Mouse (Mus musculus) Muller cell, postnatal 12 days (primary cell): ENCODE results near the gene Stra6.
A peak's percentile ranks its signal among the peaks of the same experiment; 100 is the strongest.

Source experiments
- DNase-seq: peaks from one replicate; pipeline ENCODE4 v3.0.0-alpha.2; 2015; ENCODE audit errors: inconsistent ontology term

The Stra6 gene

DNA sequence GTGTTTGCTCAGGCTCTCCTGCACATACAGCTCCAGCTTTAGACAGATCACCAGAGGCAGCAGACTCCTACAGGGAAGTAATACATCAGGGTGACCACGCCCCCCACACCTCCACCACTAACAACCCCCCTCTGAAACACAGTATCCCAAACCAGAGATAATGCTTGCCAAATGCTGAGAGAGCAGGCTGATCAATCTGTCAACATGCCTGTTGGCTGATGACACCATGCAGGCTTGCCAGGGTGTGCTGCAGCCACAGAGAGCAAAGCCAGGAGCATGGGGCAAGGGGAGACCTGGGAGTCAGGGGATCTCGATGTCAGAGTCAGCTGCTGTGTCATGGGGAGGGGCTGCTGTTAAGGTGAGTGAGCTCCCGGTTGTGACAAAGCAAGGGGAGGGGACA is at the start of gene Stra6:
Stra6 (plus strand) TSS at position 258 of the 400 bp plus-strand sequence.
- no peak for DNase-seq

DNA sequence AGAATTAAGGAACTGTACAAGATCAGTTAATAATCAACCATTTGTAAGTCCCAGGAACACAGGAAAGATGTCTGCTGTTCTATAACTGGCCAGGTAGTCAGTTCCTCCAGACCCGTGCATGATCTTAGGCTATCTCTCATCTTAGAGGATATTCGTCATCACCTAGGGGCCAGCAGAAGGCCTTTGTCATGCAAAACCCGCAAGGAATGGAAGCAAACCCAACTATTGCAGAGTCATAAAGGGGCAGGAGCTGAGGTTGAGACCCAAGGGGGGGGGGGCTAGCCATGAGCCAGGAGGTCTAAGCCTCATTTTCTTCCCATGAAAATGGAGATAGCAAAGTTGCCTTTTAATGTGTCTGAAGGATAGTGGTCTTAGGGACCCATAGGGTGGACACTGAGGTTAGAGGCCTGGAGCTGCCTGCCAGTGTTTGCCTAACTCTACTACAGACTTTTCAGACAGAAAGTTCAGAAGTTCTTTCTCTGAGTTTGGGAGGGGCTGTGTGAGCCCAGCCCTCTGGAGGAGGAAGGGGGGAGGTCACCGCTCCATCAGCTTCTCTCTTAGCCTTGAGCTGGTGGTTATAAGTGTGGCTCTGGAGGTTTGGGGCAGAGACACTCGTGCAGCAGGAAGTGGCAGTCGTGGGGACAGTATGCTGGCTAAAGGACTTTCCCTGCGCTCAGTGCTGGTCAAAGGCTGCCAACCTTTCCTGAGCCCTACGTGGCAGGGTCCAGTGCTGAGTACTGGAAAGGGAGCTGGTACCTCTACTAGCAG is 49.0 kb upstream of the Stra6 start:
- no peak for DNase-seq

DNA sequence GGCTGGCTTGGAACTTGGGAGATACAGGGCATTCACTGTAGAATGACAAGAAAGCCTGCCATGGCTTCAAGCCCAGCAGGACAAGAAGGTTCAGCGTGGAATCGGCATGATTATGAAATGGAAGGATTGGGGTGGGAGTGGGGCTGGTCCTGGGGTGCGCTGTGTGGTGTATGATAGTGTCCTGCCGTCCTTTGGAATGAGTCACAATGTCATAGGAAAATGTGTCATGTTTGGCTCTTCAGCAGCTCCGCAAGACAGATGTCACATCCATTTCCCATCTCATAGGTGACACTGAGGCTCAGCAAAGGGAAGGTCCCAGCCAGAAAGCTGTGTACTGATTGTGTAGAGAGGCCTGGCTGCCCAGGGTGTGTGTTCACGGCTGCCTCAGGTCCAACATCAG is 47.7 kb upstream of the Stra6 start:
- no peak for DNase-seq

DNA sequence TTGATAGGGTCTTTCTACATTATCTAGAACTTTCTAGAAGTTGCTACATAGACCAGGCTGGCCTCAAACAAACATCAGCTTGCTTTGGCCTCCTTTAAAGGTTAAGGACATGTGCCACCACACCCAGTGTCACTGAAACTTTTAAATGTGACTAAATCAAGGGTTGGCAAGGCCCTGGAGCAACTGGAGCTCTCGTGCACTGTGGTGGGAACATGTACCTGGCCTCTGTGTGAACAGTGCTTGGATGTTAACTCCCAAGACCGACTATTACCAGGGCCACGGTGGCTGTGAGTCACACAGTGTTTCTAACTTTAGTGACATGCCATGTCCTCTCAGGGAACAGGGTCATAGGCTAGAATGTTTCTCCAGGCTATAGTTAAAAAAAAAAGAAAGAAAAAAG is 46.6 kb upstream of the Stra6 start:
- DNase-seq, result no peak

DNA sequence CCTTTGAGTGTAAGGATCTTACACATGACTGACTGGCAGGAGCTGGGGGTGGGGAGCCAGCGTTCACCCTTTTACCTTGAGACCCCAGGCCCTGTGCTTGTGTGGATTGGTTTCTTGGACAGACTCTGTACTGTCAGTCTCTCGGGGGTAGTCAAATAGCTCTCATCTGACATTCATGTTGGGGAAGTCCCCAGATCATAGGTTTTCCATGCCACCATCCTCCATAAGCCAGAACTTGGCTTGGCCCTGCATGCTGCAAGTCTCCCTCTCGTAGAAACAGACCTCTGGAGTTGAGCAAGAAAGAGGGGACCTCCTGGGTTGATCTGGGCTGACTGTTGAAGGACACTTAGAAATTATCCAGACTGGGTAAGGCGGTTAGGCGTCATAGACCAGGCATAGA is 45.2 kb upstream of the Stra6 start:
- DNase-seq, result no peak

DNA sequence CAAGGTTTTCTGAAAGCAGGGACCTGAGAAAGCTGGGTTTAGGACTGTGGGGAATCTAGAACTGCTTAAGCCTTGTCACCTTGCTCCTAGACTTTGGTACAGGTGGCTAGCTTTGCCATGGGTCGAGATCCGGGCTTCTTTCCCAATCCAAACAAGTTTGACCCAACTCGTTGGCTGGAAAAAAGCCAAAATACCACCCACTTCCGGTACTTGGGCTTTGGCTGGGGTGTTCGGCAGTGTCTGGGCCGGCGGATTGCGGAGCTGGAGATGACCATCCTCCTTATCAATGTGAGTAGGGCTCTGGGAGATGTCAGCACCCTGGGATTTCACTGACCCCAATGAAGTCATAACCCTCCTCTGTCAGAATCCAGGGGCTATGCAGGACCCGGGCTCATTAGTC is 37.6 kb upstream of the Stra6 start:
- no peak for DNase-seq

DNA sequence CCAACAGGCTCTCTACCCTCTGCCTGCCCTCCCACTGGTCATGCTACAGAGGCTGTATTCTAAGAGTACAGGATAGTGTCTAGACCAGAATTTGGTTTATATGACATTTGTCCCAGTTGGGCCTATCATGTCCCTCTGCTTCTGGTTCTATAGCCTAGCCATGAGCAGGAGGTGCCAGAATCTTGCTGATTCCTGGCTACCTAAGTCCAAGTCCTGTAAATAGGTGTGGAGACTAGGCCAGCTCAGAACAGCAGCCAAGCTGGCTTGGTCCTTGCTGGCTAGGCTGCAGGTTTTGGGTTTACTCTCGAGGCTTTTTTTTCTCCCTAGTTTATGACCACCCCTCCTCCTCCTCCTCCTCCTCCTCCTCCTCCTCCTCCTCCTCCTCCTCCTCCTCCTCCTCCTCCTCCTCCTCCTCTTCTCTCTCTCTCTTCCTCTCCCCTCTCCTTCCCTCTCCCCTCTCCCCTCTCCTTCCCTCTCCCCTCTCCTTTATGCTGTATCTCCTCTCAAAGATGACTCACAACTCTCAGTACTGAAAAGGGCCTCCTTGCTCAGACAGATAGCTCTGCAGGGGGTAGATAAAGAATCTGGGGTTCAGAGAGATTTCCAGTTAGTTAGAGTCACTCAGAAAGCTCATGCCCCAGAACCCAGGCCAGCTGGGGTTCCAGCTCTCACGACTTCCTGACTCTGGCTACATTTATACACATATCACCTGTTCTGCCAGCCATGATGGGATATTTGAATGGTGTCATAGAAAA is 36.0 kb upstream of the Stra6 start:
- DNase-seq, result no peak

DNA sequence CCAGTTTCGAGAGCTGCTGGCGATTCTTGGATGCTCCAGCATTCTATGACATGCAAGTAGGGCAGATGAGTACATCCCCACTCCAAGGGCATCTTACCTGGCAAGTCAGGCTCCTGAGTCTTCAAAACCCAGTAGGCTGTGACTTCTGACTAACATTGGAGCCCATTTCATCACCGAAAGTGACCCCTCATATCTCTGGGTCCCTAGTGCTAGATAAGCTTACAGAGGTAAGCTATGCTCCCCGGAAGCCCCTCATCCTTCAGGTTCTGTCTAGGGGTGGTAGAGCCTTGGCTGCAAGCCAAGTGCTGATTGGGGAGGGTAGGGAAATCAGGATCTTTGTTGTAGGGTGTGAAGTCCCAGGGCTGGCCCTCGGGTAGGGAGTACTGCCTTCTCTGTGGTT is 34.7 kb upstream of the Stra6 start:
- DNase-seq, result no peak

DNA sequence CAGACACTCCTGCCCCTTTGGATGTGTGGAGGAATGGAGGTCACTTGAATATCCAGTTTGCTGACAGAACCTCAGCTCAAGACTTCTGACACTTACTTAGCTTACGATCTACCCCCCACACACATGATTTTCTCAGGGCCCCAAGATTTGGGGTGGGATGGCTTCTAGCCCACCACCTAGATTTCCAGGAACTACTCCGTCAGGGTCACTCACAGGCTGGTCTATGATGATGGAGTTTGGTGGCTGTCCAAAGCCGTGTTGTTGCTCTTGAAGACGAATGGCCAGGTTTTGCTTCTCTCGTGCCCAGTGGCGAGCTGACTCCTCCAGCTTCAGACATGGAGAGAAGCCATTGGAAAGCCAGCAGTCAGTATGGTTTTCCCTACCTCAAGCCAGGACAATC is 34.0 kb upstream of the Stra6 start:
- DNase-seq, result no peak

DNA sequence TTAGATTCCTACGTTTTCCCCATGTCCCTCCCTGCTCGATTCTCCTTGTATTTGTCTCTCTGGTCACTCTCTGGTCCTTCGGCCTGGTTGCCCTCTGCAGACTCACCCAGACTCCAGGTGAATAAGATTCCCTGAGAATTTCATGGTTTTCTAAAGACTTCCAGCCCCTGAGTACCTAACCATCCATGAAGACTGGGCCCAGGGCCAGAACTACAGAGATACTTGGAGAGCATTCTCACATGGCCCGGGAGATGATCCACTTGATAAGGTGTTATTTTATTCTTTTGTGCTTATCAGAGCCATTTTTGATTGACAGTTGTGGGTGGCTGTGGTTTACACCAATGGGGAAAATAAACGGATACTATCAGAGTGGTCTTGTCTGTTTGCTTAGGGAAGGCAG is 31.7 kb upstream of the Stra6 start:
- no peak for DNase-seq

DNA sequence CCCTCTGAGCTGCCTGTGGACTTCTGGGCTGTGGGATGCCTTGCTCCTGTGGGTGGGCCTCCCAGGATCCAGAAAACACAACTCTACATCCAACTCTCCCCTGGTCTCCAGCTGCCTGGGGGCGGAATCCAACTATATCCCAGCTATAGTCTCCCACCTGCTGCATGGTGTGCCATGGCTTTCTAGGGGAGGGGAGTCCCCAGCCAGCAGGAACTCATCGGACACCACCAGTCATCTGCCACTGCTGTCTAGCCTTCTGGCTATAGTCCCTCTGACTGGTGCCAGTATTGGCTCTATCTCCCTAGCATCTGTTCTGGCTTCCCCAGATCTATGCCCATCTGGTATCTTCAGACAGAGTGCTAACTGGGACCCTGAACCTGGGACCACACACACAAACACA is 28.1 kb upstream of the Stra6 start:
- DNase-seq, result no peak

DNA sequence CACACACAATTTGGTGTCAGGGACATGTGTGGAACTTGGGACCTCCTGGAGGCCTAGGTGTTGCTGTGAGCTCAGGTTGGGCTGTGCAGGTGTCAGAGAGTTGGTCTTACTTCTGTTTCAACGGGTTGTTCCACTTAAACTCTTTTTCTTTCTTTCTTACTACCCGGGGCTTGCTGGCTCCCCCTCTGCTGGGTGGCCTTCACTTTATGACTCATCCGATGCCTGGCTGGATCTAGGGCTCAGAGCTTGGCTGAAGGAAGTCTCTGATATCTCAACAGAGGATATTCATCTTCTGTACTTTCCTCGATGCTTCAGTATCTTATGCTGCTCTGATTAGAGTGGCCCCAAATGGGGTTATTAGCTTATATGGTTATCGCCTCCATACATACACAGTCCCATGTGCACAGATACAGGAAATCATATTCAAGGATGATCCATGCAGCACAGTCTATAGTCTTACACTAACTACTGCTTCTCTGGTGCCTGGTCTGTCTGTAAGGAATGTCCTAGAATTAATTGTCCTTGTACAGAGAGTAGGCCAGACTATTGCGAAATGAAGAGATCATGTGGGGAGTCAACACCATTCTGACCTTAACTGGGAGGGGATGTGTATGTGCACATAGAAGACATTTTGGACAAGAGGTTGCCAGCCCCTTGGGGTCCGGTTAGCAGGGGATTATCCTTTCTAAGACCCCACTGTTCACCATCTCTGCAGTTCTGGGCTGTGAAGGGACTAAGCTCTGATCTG is 27.5 kb upstream of the Stra6 start:
- DNase-seq, result no peak

DNA sequence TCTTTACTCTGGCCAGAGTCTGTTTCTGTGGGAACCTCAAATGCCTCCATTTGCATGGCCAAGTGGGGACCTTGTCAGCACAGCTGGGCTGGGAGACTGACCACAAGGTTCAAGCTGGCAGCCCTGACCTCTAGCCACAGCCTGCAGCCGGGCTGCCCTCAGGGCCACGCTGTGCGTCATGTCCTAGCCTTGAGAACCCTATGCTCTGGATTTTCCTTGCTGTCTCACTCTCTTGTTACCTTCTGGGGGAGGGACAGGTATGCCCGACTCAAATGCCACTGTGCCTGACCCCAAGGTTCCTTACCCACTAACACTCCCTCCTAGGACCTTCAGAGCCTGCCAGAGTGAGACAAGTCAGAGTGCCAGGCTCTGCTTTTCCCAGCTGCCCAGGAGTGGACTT is 26.6 kb upstream of the Stra6 start:
- no peak for DNase-seq

DNA sequence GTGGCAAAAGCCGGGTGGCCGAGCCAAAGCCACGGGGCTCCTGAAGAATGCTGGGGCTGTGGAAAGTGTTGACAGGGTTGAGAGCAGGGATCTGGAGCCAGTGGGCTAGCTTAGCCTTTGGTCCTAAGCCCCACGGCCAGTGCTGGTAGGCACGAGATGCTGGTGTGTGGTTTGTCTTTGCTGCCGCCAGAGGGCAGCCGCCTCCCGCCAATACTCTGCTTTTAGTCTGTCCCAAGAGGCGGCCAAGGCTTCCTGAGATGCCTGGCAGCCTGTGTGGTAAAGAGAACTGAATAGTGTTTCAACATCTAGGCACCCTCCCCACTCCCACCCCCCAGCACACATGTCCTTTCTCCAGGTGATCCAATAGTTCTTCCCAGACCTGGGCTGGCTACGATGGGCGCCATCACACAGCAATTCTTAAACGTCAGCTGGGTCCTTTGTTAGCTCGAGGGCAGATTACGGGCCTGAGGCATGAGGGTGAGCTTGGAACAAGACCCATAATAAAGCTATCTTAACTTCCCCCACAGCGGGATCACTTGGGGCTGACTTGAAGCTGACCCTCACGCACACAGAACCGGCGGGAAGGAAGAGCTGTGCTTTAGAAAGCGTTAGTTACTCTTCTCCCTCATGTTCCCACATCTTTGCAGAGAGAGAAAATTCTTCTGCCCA is 25.0 kb upstream of the Stra6 start:
- DNase-seq, result peak; percentile 64

DNA sequence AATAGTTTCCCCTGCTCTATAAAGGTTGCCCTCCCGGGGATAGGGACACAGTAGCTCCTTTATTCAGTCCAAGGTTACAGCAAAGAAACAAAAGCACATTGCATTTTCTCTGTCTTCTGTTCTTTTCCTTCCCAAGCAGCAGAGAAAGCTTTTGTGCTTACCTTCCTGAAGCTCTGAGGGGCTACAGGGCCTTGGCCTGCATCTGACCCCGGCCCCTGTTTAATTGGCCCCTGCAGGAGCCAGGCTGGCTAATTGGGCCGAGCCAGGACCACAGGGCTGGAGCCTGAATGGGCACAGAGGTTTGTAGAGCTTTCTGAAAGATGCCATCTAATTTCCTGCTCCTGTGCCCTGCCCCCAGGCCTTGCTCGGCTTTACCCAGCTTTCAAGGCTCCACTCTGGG is 22.6 kb upstream of the Stra6 start:
- DNase-seq, result peak; percentile 68

DNA sequence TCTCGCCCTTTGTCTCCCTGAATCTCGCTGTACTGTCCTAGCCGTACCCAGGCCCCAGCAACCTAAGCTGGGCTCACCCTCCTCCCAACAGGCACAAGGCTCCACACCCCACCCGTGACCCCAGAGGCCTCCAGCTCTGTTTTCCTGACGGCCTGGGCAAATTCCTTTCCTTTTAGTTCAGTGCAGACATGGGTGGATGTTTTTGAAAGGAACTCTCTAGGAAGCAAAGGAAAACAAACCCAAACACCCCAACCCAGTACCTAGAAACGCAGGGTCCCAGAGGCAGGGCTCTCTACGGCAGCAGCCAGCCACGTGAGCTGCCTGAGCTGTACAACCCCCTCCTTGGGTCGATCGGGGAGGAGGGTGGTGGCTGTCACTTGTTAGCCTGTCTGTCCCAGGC is 21.2 kb upstream of the Stra6 start:
- DNase-seq, result peak; percentile 41

DNA sequence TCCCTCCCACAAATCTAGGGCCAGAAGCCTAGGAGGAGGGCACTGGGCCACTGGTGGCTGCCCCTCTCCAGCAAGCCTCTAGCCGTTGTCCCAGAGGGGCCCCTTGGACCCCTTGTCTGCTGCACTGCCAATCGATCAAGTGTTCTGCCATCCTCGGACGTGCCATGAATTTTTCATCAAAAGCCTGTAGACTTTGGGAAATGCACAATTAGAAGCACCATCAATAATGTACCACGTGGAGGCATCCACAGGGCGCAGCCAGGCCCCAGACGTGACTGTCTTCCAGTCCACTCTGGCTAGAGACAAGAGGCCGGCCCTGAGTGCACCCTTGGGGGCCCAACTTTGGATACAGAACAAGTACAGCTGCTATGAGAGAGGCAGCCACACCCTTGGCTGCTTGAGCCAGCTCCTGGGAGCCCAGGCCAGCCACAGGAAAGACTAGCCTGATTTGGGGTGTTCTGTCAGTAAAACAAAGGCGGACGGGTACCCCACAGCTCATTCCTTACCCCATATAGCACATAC is 20.0 kb upstream of the Stra6 start:
- DNase-seq, result no peak

DNA sequence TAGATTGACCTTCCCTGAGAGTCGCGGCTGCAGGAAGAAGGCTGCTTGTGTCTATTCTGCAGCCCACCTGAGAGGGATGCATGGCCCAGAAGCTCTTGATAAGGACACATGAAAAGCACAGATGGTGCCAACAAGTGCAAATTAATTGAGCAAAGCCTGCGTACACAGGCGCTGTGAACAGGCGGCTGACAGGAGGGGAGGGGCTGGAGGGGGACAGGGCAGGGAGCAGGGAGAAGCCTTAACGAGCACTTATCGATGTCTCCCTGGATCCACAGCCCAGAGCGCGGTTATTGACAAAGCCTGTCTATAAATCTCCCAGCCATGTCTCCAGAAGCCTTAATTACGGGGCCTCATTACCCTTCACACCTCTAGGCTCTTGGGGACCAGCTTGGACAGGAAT is 18.8 kb upstream of the Stra6 start:
- DNase-seq, result no peak

DNA sequence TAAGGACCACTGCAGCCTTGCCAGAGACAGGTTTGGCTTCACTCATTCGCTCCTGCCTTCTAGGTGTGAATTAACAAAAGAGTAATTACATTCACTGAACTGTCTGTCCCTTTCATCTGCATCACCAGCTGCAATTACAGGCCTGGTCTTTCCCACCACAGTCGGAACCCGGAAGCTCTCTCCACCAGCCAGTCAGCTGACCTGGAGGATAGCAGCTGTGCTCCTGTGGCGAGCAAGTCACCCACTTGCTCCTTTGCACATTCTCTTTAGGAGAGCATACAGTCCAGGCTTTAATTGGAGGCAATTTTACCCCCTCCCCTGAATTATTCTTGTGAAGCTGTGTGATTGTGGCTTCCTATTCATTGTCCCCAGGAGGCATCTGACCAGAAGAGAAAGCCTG is 17.9 kb upstream of the Stra6 start:
- DNase-seq, result no peak

DNA sequence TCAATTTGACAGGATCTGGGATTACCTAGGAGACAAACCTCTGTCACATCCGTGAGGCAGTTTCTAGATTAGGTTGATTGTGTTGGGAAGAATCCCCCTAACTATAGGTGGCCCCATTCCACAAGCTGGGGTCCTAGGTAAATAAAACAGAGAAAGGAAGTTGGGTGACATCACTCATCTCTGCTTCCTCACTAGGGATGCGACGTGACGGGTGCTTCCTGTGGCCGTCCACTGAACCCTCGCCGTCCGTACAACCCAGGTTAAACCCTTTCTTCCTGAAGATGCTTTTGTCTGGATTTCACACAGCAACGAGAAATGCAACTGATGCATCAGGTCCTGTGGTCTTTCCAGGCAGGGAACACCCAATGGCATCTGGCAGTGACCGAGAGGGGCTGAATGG is 16.5 kb upstream of the Stra6 start:
- DNase-seq, result no peak

DNA sequence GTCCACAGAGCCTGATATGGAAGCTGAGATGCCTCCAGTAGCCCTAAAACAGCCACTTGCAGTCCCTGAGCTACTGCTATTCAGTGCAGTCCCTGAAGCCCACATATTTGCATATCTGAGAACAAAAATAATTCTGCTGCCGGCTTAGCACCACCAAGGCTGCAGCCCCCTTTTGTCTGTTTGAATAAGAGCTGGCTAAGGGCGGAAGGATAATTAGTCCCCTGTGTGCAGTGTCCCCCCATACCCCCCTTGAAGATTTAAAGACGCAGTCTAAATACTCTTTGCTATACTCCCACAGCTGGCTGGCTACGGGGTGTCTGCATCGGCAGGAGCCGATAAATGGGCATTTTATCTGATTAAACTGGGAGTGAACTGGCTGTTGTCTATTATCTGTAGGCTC is 15.0 kb upstream of the Stra6 start:
- DNase-seq, result no peak

DNA sequence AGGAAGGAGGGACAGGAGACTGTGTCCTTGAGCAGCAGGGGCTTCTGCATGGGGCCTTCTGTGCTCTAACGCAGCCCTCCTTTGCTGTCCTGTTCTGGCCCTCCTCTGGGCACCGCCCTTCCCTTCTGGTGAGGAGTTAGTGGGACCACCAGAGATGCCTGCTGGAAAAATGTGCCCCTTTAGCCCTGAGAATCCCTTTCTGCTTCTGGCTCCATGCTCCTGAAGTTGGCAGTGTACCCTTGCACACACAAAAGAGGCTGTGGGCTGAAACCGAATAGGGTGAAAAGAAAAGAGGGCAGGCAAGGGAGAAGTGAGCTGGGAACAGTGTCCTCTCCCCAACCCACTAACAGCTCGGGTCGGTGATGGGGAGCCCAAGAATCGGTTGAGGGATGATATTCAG is 14.4 kb upstream of the Stra6 start:
- no peak for DNase-seq
